Mouse (Mus musculus) E14TG2a.4 (cell line): ENCODE results near the gene Mrpl14.

Source experiments
- H3K27me3 ChIP-seq: 2 replicates; pipeline ENCODE4 v1.6.1; 2014; ENCODE audit warnings: low read length, control low read depth; ENCODE audit not compliant: insufficient read depth
- H3K36me3 ChIP-seq: 2 replicates; pipeline ENCODE4 v1.6.1; 2014; ENCODE audit warnings: low read length, control low read depth; ENCODE audit not compliant: insufficient read depth
- H3K4me1 ChIP-seq: replicated peaks from 2 replicates; pipeline ENCODE4 v1.6.1; 2014; ENCODE audit warnings: low read depth, low read length, control low read depth
- H3K4me3 ChIP-seq: replicated peaks from 2 replicates; pipeline ENCODE4 v1.5.1; 2014; ENCODE audit warnings: mild to moderate bottlenecking, low read length
- H3K9me3 ChIP-seq: 2 replicates; pipeline ENCODE4 v1.6.1; 2014; ENCODE audit warnings: low read length, control low read depth
- CTCF ChIP-seq: conservative IDR thresholded peaks from 2 replicates; pipeline ENCODE4 v1.5.1; 2014; ENCODE audit warnings: low read length
- NANOG ChIP-seq: IDR thresholded peaks from 2 replicates; pipeline ENCODE4 v1.6.1; 2014; ENCODE audit warnings: borderline replicate concordance, low read length, mixed read lengths
- POU5F1 ChIP-seq: IDR thresholded peaks from 2 replicates; pipeline ENCODE4 v1.6.1; 2014; ENCODE audit warnings: low read length, borderline replicate concordance

The Mrpl14 gene

DNA sequence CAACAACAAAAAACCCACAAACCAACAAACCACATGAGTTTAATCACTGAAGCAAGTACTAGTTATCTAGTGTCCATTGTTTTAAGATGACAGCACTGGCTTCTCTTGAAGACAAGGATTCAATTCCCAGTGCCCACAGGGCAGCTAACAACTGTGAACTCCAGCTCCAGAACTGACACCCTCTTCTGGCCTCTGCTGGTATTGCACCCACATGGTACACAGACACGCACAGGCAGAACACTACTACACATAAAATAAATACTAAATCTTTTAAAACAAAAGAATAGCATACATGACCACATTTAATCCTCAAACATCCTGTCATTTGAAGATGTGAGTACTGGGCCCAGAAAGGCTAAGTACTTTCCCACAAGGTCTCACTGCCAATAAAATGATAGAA lies 4.5 kb upstream of the Mrpl14 start:
- peaks cover 76% of the 10 kb centered on the region for H3K4me1 ChIP-seq
- H3K27me3 ChIP-seq: peaks cover 9% of the 10 kb centered on the region
- no peaks in the 10 kb centered on the region for H3K9me3 ChIP-seq
- H3K4me3 ChIP-seq: no peak overlapping the region
- H3K36me3 ChIP-seq: peaks cover 30% of the 10 kb centered on the region
- no peak for TF ChIP-seq POU5F1
- peak; percentile 92 for TF ChIP-seq CTCF

DNA sequence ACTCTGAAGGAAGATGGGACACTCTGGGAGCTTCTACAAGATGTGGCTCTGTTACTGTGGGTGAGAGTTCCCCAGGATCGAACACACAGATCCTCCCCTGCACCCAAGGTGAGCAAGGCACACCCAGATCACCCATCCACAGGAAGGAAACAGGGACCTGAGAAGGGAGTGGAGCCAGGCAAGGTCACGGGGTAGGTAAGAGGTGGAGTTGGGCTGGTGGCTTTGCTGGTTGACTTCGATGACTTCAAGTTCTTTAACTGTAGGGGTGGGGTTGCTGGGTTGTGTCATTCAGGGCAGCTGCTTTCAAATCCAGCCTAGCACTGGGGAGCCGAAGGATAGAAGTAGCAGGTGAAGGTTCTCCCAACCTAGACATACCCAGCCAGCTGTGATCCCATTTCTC lies 3.3 kb upstream of the Mrpl14 start:
- TF ChIP-seq POU5F1 (no peak), NANOG (no peak), CTCF (no peak)
- peaks cover 9% of the 10 kb centered on the region for H3K27me3 ChIP-seq
- H3K4me3 ChIP-seq: no peak overlapping the region
- peaks cover 85% of the 10 kb centered on the region for H3K4me1 ChIP-seq
- no peaks in the 10 kb centered on the region for H3K9me3 ChIP-seq
- H3K36me3 ChIP-seq: peaks cover 19% of the 10 kb centered on the region

DNA sequence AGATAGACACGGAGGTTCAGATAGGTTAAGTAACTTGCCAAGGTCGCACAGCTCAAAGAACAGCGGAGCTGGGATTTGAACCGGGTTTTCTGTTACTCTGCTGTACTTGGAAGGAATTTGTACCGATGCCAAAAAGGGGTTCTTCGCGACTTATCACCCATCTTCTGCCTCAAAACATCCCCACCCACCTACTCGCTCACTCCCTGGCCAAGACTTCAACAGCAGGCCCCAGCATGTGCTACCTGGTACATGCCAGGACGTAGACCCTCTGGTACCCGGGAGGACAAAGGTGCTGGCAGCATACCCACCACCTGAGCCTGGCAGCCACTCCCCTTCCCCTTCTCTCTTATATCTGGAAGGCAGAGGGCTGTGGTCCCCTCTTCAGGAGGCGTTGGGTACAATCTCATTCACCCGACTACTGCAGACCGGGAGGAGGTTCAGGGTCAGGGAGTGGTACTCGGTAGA lies 1.4 kb upstream of the Mrpl14 start:
- Histone ChIP-seq H3K36me3 (peaks cover 4% of the 10 kb centered on the region), H3K4me1 (peaks cover 77% of the 10 kb centered on the region), H3K9me3 (no peaks in the 10 kb centered on the region), H3K4me3 (peak overlapping the region; percentile 93), H3K27me3 (peaks cover 9% of the 10 kb centered on the region)
- TF ChIP-seq NANOG: no peak
- no peak for TF ChIP-seq POU5F1
- TF ChIP-seq CTCF: no peak

DNA sequence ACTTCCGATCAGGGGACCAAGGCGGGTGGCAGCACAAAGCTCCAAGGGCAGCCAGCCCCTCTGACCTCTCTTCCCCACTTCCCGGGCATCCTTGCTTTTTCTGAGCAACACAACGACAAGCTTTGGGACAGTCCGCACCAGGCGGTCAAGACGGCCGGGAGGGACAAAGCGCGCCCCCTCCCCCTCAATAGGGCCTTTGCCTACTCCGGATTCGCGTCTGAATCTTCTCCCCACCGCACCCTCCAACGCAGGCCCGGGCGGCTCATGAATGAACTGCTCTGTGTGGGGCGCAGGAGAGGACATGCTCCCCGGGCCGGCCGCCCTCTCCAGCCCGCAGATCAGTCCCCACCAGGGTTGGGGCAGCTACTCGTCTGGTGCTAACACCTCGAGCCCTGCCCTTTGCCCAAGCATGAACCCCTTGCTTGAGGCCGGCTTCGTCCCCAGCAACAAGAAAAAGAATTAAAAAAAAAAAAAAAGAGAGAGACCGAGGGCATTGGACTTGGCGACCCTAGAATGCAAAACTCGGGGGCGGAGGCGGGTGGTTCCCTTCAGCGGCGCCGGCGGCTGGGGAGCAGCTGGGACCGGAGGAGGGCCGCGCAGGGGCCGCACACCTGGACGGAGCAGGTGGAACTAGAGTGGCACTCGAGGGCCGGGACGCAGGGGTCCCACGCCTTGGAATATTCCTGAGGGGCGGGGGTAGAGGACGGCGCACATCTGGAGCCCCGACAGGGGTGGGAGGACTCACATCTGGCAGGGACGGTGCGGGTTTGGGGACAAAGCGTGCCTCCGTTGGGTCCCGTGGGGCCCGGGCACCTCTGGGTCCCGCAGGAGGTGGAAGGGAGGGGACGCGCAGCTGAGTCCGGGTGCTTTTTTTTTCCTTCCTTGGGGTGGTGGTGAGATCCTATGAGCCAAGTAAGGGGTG lies 690 bp upstream of the Mrpl14 start:
- H3K4me1 ChIP-seq: peaks cover 72% of the 10 kb centered on the region
- H3K36me3 ChIP-seq: peaks cover 2% of the 10 kb centered on the region; the same call in 1 of the 2 replicates
- no peaks in the 10 kb centered on the region for H3K9me3 ChIP-seq
- no peak for TF ChIP-seq CTCF
- no peak for TF ChIP-seq POU5F1
- no peak for TF ChIP-seq NANOG
- H3K27me3 ChIP-seq: peaks cover 9% of the 10 kb centered on the region
- peak overlapping the region; percentile 93 for H3K4me3 ChIP-seq

DNA sequence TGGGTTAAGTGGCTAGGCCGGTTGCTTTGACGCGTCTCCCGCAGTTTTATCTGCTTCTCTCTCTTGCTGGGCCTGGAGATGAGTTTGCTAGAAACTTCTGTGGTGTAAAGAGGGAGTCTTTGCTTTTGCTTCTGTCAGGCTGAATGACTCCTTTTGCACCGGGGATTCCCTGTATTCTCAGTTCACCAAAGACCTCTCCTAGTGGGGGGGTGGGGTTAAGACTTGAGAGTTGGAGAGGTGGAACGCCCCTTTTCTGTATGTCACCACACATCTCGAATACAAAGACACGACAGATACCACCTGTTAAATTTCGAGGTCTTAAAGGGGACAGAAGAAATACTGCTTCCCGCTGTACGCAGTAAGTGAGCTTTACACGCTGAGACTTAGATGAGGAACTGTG lies 594 bp downstream of the Mrpl14 start, which contains the start of gene Tmem63b:
Tmem63b (minus strand) TSS at position 190 of the 400 bp plus-strand sequence.
- Histone ChIP-seq H3K9me3 (no peaks in the 10 kb centered on the region), H3K4me3 (peak within 1 kb of the TSS; percentile 93), H3K4me1 (peaks cover 59% of the 10 kb centered on the region), H3K27me3 (peaks cover 9% of the 10 kb centered on the region), H3K36me3 (peaks cover 4% of the 10 kb centered on the region; the same call in 1 of the 2 replicates)
- TF ChIP-seq POU5F1 (no peak), NANOG (no peak), CTCF (no peak; the same call in 1 of the 2 replicates)

DNA sequence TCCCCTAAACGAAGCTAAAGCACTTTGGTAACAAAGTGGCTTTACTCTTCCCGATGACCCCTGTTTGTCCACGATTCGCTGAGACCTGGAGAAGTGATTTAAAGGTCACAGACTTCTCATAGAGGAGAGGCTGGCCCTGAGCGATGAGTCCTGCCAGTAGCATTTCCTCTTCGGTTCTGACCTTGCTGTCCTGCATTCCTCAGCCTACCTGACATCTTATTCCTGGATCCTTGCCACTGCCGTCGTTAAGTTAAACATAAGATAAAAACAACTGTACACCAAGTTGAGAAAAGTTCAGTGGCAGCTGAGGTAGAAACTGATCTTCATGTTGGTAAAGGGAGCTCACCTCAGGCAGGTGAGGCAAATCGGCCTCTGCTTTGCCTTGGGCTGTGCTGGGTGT lies 3.0 kb downstream of the Mrpl14 start:
- Histone ChIP-seq H3K4me1 (peaks cover 59% of the 10 kb centered on the region), H3K27me3 (peaks cover 8% of the 10 kb centered on the region), H3K9me3 (no peaks in the 10 kb centered on the region), H3K4me3 (no peak overlapping the region), H3K36me3 (peaks cover 8% of the 10 kb centered on the region; the same call in 1 of the 2 replicates)
- TF ChIP-seq NANOG: no peak
- no peak for TF ChIP-seq POU5F1
- TF ChIP-seq CTCF: no peak

DNA sequence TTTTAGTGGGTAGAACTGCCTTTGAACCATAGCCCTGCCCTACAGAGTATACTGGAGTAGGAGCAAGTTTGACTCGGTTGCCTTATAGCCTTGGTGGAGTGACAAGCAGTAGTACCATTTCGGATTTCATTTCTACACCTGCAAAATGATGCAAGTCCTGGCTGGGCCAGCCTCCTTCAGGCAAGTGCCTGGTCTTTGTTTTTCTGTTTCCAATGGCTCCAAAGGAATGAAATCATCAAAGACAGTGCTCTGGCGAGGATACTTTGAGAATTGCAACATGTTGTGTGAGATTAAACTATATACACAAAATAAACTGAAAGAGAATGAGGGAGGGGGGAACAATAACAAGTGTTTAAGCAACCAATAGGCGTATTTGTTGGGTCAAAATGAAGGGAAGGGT lies 3.9 kb downstream of the Mrpl14 start:
- TF ChIP-seq CTCF (no peak), POU5F1 (no peak), NANOG (no peak)
- Histone ChIP-seq H3K4me1 (peaks cover 58% of the 10 kb centered on the region), H3K36me3 (peaks cover 8% of the 10 kb centered on the region; the same call in 1 of the 2 replicates), H3K4me3 (no peak overlapping the region), H3K9me3 (no peaks in the 10 kb centered on the region), H3K27me3 (no peaks in the 10 kb centered on the region)

DNA sequence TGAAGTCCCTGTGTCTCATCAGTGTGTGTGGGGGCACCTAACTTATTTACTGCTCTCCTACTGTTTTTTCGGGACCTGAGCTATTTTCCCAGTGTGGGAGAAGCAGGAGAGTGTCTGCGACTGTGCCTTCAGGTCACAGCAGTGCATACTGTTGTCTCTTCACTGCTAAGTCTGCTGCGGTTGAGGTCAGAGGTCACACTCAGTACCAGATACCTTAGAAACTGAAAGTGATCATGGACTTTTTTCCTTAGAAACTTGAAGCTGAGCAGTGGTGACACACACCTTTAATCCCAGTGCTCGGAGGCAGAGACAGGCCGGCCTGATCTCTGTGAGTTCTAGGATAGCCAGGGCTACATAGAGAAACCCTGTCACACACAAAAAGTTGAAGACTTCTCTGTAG lies 6.0 kb downstream of the Mrpl14 start:
- TF ChIP-seq CTCF (no peak), NANOG (no peak), POU5F1 (no peak)
- Histone ChIP-seq H3K4me1 (peaks cover 68% of the 10 kb centered on the region), H3K27me3 (no peaks in the 10 kb centered on the region), H3K9me3 (no peaks in the 10 kb centered on the region), H3K4me3 (no peak overlapping the region), H3K36me3 (peaks cover 8% of the 10 kb centered on the region; the same call in 1 of the 2 replicates)
